Mouse (Mus musculus): ENCODE results near the gene Gm21394. TPM values are rescaled to one million over a fixed set of nuclear protein-coding genes. Genes with fewer than 3 reads are reported as not detected.

The Gm21394 gene
- polyA plus RNA-seq (2015; fragmentation: Nextera tagmentation; extraction: Ambion mirVana), result not detected in 2 replicates

DNA sequence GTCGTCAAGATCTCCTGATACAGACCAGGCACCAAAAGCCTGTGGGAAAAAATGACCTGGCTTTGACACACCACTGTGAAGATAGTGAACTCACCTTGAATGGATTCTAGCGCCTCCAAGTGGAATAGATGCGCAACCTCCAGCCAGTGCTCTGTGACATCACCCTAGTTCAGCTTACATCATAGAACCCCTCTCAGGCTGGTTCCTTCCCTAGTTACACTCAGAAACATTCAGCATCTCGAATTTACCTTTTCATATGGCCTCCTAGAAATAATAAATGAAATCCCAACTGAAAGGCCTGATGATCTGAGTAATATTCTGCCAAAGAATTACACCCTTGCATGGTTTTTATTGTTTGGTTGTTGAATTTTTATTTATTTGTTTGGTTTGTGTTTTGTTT, at the start of gene Gm21394:
Gene Gm21394, minus strand, starts transcription at position 101 of the 400 bp plus-strand sequence.

Other genes with a start within 250 kb of the Gm21394 start
- not detected in 2 replicates for gene Gm21409, start 181.8 kb upstream of the Gm21394 start, polyA plus RNA-seq (2015; fragmentation: Nextera tagmentation; extraction: Ambion mirVana)

Data from skeletal muscle tissue, postnatal 0 days (tissue).